Mouse (Mus musculus): Measurements from ENCODE around the gene Gm49450. TPM values are rescaled to one million over a fixed set of nuclear protein-coding genes. Genes with fewer than 3 reads are reported as not detected.
"Not testable (repeated sequence)": the region's sequence is repeated elsewhere in the genome, so short reads cannot be mapped to it uniquely, and the experiment has no call there.

The Gm49450 gene
- polyA plus RNA-seq, 3 experiments from 2014 or later = not detected

DNA sequence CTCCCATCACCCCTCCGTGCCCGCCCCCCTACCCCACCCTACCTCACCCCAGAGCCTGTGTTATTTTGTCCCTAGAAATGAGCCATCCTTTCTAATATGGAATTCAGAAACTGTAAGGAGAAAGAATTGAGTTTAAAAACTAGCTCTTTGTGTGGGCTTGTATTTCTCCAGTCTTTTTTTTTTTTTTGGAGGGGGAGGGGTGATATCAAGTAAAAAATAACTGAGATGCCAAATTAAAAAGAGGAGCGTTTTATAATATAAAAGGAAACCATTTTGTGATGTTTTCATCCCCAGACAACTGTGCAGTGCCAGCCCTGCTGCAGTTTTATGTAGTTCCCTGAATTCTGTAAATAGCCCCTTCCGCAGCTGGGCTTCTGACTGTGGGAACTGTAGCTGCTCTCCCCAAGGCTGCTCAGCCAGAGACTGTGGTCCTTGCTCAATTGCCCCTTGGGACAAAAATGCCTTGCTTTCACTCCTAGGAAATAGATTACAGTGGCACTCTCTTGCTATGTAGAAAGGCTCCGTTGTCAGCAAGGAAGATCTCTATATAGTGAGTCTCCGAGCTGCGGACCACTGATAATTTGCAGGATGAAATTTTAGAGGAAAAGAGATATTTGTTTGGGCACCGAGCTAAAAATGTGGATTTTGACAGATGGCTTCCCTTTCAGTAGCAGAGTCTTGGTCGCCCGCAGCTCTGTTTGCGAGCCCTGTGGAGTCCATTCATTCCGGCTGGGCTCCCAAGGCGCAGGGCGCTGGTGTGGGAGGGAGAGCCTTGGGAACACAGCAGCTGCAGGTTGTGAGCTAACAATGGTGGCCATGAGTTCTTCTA is 1.3 kb upstream of the Gm49450 start:
- no peak for ATAC-seq

DNA sequence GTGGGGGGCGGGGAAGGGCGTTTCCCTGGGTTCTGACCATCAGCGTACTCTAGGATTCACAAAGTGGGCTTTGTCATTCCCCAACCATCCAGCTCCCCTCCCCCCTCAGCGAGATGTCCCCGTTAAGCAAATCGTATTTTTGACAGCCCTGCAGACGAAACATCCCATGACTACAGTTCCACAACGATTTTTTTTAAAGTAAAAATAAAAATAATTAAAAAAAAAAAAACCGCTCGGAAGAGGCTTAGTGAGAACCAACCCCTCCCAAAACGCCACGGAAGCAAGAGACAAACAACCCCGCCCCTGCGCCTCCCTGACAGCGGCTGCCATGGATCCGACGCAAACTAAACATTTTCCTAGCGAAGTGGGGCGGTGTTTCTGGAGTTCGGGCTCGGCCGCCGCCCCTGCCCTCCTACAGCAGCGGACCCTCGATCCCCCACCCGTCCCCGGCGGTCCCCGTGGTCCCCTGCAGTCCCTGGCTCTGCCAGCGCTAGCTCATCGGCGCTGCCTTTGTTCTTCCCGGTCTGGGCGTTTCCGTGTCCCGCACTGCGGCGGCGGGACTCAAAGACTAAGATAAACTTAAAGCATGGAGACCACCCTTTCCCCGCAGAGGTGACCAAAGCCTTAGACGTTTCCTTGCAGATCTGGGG is 475 bp downstream of the Gm49450 start:
- ATAC-seq = peak; percentile 48

DNA sequence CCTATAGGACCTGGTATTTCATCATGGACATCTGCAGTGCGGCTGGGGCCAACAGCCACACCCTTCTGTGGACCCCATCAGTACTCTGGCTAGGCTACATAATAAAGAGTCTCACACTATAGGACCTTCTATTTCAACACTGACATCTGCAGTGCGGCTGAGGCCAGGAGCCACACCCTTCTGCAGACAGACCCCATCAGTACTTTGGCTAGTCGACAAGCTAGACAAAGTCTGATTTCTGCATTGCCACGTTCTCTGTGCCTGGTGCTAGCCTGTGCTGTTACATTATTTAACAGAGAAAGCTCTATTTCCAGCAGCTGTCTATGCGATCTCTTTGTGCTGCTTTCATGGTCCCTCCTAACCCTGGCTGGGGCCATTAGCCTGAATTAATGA is 1.3 kb downstream of the Gm49450 start:
- ATAC-seq = no peak

DNA sequence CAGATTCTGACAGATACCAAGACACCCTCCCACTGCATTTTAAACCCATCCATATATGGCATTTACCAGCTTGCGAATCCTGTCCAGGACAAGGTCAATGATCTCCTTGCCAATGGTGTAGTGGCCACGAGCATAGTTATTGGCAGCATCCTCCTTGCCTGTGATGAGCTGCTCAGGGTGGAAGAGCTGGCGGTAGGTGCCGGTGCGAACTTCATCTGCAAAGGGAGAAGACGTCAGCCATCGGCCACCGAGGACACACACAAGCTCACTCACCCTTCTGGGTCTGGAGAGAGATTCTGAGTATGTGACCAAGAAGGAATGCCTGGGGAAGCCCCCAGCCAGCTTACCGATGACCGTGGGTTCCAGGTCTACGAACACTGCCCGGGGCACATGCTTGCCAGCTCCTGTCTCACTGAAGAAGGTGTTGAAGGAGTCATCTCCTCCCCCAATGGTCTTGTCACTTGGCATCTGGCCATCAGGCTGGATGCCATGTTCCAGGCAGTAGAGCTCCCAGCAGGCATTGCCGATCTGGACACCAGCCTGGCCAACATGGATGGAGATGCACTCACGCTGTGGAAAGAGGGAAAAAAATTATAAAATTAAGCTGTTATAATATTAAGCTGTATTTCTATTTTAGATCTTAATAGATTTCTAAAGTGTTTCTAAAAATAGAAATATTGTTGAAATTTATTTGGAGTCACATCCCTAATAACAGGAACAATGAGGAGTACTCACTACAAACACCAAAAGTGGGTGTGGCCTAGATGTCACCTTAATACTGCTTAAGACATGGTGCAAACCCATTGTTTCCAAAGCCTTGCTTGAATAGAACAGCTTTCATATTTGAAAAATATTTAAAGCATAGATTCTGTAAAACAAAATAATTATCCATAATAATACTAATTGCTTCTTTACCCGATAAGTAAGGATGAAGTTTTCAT is 2.0 kb downstream of the Gm49450 start:
- not testable (repeated sequence) for ATAC-seq

DNA sequence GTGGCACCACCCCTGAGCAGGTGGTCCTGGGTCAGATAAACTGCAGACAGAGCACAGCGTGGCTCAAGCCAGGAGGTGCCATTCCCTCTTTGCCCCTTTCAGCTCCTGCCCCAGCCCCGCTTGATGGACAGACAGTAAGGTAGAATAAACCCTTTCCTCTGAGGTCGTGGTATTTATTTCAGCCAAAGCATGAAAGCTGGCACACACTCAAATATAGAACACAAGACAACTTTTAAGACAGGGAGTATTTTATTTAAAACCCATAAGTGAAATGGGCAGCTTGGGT is 3.8 kb downstream of the Gm49450 start:
- no peak for ATAC-seq

DNA sequence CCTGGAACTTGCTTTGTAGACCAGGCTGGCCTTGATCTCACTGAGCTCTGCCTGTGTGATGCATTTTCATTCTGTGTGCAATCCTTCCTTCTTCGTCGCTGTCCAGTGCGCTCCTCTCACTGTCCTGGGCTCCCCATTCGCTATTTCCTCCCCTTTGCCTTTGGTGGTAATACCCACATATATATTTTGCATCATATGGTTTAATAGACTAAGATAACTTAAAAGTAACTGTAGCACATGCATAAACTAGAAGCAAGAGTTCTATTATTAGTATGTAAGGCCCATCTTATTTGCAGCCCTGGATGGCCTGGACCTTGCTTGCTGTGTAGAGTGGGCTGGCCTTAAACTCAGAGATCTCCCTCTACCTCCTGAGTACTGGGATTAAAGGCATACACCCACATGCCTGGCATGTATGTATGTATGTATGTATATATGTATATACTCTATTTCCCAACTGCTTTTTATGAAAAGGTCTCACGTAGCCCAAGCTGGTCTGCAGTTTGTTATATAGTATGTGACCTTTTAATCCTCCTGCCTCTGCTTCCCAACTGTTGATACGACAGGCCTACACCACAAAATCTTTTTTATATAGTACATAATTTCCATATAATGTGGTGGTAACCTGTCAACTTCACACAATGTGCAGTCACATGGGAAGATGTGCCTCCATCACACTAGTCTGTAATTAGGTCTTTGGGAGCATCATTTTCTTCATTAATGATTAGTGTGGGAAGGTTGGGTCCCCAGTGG is 4.3 kb downstream of the Gm49450 start:
- no peak for ATAC-seq

DNA sequence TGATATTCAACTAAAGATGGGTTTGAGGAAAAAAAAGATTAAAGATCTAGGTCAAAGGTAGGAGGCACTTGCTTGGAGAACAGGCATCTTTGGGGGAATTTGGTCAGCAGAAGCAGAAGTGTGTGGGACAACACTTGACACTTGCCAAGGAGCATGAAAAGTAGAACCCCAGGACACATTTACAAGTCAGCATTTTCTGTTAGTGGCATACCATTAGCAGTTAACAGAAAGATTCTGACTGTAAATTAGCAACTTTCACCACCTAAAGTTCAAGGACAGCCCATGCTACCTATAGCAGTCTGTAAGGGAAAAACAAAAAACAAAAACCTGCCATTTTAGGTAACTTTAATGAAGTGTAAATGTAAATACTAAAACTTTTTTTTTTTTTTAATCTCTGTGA is 5.0 kb downstream of the Gm49450 start:
- ATAC-seq = no peak

DNA sequence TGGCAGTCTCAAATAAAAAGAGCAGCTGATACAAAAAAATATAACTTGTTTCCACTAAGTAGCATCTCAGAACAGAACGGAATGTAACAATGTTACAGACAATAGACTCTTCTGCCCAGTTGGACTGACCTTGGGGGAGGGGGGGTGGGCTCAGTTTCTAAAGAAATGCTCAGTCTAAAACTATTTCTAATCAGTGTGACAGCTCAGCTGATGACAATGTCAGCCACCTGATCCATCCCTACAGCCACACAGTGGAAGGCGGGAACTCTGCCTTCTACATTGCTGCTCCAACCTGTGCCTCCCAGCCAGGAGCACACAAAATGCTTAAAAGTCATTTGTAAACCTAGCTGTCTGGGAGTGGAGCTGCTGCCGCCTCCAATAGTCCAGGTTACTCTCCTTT is 5.5 kb downstream of the Gm49450 start:
- no peak for ATAC-seq

DNA sequence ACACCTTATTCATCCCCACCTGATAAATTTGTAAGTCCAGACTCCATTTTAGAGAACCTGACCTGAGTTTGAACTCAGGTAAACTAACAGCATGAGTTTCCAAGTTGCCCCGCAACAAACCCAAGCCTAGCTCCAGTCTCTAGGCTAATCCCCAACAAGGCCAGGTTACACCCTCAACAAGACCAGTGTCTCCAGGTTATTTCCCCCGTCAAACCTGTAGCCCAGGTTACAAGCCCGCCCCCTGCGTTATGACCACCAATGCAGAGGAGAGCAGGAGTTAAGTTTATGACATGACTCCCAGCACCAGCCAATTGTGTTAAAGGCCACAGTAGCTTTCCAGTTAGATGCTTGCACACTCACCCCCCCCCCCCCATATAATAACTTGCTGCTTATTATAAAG is 10.2 kb downstream of the Gm49450 start:
- no peak for ATAC-seq

DNA sequence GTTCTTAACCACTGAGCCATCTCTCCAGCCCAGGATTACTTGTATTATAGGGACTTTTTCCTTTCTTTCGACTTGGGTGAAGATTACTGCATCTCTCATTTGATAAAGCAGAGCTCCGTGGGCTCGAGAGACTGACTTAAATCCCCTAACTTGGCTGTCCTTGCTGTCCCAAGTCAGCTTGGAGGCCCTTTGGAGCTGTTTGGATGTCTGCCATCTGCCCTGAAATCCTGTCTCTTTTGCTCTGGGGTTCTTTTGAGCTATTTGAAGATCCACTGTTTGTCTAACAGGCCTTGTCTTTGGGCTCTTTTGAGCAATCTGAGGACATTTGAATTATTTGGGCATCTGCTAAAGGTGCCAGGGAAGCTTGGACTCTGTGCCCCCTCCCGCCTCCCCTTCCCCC is 11.3 kb downstream of the Gm49450 start:
- ATAC-seq = no peak

DNA sequence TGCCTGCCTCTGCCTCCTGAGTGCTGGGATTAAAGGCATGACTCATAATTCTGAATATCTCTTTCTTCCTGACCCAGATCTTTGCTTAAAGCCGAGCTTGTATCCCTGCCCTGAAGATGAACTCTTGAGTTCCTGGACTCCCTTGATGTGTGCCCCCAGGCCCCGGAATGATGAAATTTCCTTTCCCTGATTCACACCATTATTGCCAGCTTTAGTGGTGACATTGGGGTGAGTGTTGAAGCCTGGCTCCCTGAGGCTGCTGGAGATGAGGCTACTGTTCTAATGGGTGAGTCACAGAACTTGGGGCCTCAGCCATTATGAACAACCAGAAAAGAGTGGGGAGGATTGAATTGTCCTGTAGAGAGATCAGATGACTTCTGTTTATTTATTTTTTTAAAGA is 11.8 kb downstream of the Gm49450 start:
- no peak for ATAC-seq

DNA sequence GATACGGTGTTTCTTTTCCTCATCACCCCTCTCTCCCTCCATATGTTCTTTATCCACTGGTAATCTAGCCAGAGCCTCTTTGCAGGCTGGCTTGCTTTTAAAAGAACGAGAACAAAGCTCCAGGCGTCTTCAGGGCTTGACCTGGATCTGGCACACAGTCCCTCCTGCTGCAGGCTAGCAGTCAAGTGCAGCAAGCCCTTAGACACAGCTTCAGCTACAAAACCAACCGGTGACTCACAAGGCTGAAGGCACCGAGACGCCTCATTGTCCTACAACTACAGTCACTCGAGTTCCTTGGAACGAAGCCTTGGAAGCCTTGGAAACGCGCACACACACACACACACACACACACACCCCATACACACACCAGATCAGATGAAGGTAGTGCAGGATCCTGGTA is 12.5 kb downstream of the Gm49450 start:
- ATAC-seq = no peak

DNA sequence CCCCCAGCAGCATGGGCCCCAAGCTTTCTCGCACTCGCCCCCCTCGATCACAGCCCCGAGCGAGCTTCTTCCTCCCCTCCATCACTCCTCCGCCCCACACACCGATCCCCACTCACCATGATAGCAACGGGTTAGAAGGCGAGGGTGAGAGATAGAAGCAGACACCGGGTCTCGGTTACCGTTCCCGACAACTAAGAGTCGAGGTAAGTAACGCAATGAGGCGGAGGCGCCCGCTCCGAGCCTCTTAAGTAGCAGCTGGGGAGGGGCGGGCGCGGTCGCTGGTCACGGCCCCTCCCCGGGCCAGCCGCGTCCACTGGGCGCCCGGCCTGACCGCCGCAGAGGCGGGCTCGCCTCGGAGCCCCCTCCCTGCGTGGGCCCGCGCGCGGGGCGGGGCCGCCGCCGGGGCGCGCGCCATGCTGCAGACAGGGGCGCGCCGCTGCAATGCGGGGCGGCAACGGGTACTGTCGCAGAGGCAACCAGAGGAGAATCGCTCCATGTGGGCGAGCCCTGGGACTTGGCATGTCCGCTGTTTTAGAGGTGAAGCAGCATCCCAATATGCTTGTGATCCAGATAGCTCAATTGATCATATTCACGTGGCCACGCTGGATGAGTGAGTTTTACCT is 19.0 kb downstream of the Gm49450 start, which contains the start of gene Tuba1b:
Tuba1b (minus strand) TSS at position 349 of the 623 bp plus-strand sequence.
- peak; percentile 77 for ATAC-seq

DNA sequence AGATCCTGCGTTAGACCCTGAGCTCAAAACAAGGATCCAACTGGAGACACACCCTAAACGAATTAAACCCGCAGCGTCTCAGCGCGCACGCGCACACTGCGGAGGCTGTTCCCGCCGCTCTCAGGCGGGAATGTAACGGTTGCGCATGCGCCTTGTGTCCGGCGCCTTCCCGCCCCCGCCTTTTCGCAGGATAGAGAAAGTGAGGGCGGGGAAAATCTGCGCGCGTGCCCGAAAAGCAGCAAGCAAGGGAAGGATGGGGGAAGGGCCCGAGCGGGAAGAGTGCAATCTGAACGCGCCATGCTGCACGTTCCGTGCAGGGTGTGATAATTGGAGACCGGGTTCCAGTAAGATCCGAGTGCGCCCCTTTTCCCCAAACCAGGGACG is 19.5 kb downstream of the Gm49450 start:
- peak; percentile 64 for ATAC-seq

DNA sequence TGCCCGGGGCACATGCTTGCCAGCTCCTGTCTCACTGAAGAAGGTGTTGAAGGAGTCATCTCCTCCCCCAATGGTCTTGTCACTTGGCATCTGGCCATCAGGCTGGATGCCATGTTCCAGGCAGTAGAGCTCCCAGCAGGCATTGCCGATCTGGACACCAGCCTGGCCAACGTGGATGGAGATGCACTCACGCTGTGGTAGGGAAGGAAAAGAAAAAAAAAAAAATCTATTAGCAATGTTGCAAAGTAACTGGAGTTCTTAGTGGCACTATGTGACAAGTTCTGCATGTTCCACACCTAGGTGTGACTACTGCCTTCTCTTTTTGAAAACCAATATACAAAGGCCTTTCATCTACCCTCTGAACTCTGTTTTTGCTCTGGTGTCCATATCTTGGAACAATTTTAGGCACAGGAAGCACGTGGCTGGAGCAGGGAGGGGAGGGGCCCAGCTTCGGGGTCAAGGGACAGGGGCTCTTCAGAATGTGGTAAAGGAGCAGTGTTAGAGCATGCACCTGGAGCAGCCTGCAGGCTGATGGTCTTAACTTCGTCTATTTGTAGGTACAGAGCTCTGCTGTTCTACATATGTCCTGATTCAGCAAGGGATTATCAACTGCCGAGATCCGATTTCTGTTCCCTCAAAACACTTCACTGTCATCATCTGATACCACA is 20.2 kb downstream of the Gm49450 start:
- ATAC-seq = not testable (repeated sequence)

DNA sequence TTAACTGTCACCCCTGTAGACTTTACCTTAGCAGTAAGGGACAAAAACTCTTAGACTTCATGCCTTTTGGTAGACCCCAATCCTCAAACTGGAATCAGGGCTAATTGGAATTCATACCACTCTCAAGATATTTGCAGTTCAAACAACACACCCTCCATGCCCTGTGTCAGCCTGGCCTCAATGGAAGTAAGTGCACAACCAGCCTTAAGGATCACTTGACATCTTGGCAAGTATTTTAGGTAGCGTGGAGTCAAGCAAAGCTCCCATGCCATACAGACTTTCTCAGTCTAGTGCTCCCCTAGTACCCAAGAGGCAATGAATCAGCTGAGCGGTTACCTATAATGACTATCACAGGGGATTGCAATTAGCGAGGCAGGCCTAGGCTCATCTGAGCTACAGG is 22.4 kb downstream of the Gm49450 start:
- no peak for ATAC-seq

DNA sequence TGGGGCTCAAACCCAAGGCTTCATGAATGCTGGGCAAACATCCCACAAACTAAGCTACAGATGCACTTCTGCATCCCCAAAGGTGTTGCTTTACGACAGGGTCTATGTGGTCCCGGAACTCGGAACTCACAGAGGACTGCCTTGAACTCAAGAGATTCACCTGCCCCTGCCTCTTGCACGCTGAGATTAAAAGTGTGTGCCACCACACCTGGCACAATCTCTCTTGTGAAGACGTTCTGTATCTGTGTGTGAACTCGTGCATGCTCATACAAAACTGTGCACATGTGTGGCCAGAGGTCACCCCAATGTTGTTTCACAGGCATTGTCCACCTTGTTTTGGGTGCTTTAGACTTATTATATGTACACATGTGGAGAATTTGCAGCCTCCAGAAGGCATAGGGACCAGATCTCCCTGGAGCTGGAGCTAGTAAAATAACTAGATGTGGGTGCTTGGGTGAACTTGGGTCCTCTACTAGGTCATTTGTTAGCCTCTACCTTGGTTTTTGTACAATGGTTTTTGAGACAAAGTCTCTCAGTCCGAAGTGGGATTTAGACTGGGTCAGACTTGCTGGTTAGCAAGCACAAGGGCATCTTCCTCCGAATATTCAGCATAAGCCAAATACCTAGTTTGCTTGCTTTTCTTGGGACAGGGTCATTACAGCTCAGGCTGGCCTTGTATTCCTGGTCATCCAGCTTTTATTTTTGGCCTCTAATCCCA is 23.2 kb downstream of the Gm49450 start:
- ATAC-seq = no peak

DNA sequence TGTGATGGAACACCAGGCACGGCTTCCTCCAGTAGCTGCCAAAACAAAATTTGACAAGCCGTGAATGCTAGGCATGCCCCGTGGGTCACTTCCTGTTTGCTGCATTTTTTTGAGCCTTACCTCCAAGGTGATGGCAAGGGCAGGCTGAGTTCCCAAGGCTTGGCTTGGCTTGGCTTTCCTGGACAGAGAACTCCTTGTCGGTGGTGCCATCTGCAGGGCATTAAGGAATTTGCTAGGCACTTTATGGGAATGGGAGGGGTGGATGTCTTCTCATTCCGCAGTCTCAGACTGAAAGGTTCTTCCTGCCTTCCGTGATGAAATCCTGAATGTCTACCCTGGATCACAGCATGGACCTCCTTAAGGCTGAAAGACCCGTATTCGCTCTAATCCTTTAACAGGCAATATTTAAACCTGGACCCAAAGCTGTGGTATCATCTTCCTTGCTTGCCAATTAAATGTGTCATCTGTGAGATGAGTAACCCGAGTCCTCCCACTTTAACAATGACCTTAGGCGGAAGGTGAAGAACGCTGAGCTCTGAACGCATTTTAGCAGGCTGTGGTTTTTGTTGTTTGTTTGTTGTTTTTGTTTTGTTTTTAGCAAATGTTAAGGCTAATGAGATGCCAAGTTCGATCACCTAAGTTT is 24.6 kb downstream of the Gm49450 start:
- ATAC-seq = peak; percentile 23

DNA sequence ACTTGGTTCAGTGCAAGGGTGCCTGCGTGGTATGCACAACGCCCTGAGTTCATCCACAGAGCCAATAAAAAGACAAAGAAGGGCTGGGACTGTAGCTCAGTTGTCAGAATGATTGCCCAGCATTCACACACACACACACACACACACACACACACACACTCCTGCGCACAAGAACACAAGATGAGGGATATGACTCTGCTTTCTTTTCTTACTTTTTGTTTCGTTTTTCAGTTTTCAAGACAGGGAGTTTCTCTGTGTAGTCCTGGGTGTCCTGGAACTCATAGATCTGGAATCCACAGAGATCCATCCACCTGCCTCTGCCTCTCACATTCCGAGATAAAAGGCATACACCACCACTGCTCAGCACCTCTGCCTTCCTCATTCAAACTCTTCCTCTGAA is 25.8 kb downstream of the Gm49450 start:
- peak; percentile 80 for ATAC-seq

DNA sequence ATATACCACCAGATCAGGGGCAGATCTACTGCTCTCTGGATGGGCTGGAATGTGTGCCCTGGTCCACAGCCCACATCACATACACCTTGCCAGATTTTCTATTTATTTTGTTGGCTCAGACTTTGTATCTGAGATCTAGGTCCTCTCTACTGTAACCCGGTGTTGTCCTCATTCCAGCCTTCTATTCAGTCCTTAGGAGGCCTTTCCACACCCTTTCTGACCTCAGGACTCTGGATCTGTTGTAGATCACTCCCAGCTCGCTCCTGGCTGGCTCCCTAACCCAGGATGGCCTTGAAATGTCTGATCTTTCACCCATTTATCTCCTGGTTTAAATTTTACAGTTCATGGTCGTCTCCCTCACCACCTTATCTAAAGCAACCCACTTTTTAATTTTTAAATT is 28.7 kb downstream of the Gm49450 start:
- no peak for ATAC-seq
